ENCODE assay signal across 9 mouse cellular contexts in genomic region chr7:110628273-110628600, GRCm38 (mm10). TPM values are rescaled to one million over a fixed set of nuclear protein-coding genes. Genes with fewer than 3 reads are reported as not detected.
DNase-seq lines count a peak whose midpoint lies in the region; ATAC-seq and TF ChIP-seq lines count a peak whose summit lies in the region.
"Had no signal": no experiment of that assay in that cellular context is flagged by ENCODE, and none has a peak within 500 bp of the region (broad histone marks: within the 10 kb centered on the region; RNA-seq: fewer than 3 reads in every experiment).

No protein-coding gene starts in this region.

- intact Hi-C loops in left cerebral cortex, postnatal 25 days (cut with DNase I), result loop anchor here (1.0 to 2.0 kb wide), 2 partner anchors 80 to 195 kb away; no protein-coding TSS in a partner anchor

- H3K4me2 ChIP-seq in embryonic facial prominence, embryonic 13.5 days, result peak overlapping the region; percentile 87
- peak overlapping the region; percentile 74 for H3K4me2 ChIP-seq in intestine, embryonic 14.5 days (ENCODE audit: low read length)
- peak overlapping the region; percentile 73 for H3K4me2 ChIP-seq in neural tube, embryonic 12.5 days (replicated peaks)

- WGBS in embryonic facial prominence, embryonic 13.5 days, result 1% methylated on average over 11 of the region's 11 CpGs
- WGBS in intestine, embryonic 14.5 days, result 2% methylated on average over 11 of the region's 11 CpGs
- WGBS in neural tube, embryonic 12.5 days, result 3% methylated on average over 11 of the region's 11 CpGs

- no peak for TF ChIP-seq CTCF in layer of hippocampus, adult 2 months (conservative IDR thresholded peaks at IDR 0.05)

- H3K4me1 ChIP-seq in embryonic facial prominence, embryonic 13.5 days, result peaks cover 52% of the 10 kb centered on the region
- peaks cover 24% of the 10 kb centered on the region for H3K4me1 ChIP-seq in intestine, embryonic 14.5 days (replicated peaks; ENCODE audit: control insufficient read depth, insufficient read depth, low read length)
- H3K4me1 ChIP-seq in neural tube, embryonic 12.5 days, result peaks cover 36% of the 10 kb centered on the region

- peak overlapping the region; percentile 64 for H3K9ac ChIP-seq in embryonic facial prominence, embryonic 13.5 days
- peak overlapping the region; percentile 34 for H3K9ac ChIP-seq in intestine, embryonic 14.5 days (ENCODE audit: low read length)
- H3K9ac ChIP-seq in neural tube, embryonic 12.5 days, result no peak overlapping the region

- peaks cover 85% of the 10 kb centered on the region for H3K27me3 ChIP-seq in embryonic facial prominence, embryonic 13.5 days
- H3K27me3 ChIP-seq in intestine, embryonic 14.5 days (replicated peaks; ENCODE audit: control insufficient read depth, insufficient read depth, low read length), result peaks cover 56% of the 10 kb centered on the region
- H3K27me3 ChIP-seq in neural tube, embryonic 12.5 days (replicated peaks), result peaks cover 69% of the 10 kb centered on the region

- ATAC-seq in embryonic facial prominence, embryonic 13.5 days (ENCODE audit: insufficient number of reproducible peaks, insufficient read depth, low FRiP score, low TSS enrichment, low read depth), result no peak
- ATAC-seq in intestine, embryonic 14.5 days (replicated peaks; ENCODE audit: low FRiP score, low TSS enrichment, low read depth), result no peak
- no peak for ATAC-seq in neural tube, embryonic 12.5 days (ENCODE audit: low FRiP score, low read depth)

- H3K9me3 ChIP-seq in embryonic facial prominence, embryonic 13.5 days, result no peaks in the 10 kb centered on the region
- H3K9me3 ChIP-seq in intestine, embryonic 14.5 days (ENCODE audit: control insufficient read depth, low read length), result no peaks in the 10 kb centered on the region
- H3K9me3 ChIP-seq in neural tube, embryonic 12.5 days, result no peaks in the 10 kb centered on the region

- H3K27ac ChIP-seq in layer of hippocampus, adult 2 months, result no peak overlapping the region
- no peak overlapping the region for H3K27ac ChIP-seq in embryonic facial prominence, embryonic 13.5 days
- H3K27ac ChIP-seq in intestine, embryonic 14.5 days (ENCODE audit: low read depth), result no peak overlapping the region
- no peak overlapping the region for H3K27ac ChIP-seq in neural tube, embryonic 12.5 days

- peak overlapping the region; percentile 59 for H3K4me3 ChIP-seq in layer of hippocampus, adult 2 months
- H3K4me3 ChIP-seq in embryonic facial prominence, embryonic 13.5 days, result peak overlapping the region; percentile 45
- H3K4me3 ChIP-seq in intestine, embryonic 14.5 days (ENCODE audit: low read depth, low read length), result peak overlapping the region; percentile 35
- H3K4me3 ChIP-seq in neural tube, embryonic 12.5 days, result peak overlapping the region; percentile 36

- no peaks in the 10 kb centered on the region for H3K36me3 ChIP-seq in embryonic facial prominence, embryonic 13.5 days
- no peaks in the 10 kb centered on the region for H3K36me3 ChIP-seq in intestine, embryonic 14.5 days (ENCODE audit: control insufficient read depth, insufficient read depth, low read length)
- H3K36me3 ChIP-seq in neural tube, embryonic 12.5 days, result no peaks in the 10 kb centered on the region

- DNase-seq in layer of hippocampus, adult 2 months (ENCODE audit: low spot score in 2 of 2), result no peak
- DNase-seq in layer of hippocampus, postnatal 36 days, result no peak
- peak; percentile 73 for DNase-seq in intestine, embryonic 14.5 days (ENCODE audit: low spot score)
- no peak for DNase-seq in left cerebral cortex, postnatal 25 days (ENCODE audit: low spot score in 2 of 2)
- DNase-seq in layer of hippocampus, adult 9-11 months, result no peak
- no peak for DNase-seq in urinary bladder, postnatal 14 days (ENCODE audit: low spot score)
- DNase-seq: thymus, adult 18-20 months had no signal

RNA-seq across cellular contexts. Expression of gene Adm, which starts 0.8 kb away (rescaled TPM):
- total RNA-seq in layer of hippocampus, adult 2 months (2021), result 1 to 10 TPM; 1.1 to 1.6 TPM
- total RNA-seq in layer of hippocampus, postnatal 36 days (2021), result 1 to 10 TPM; 1.8 to 2.4 TPM
- polyA plus RNA-seq in embryonic facial prominence, embryonic 13.5 days (2015; fragmentation: Nextera tagmentation; extraction: Ambion mirVana), result 2.9 TPM in 2 replicates
- polyA plus RNA-seq in intestine, embryonic 14.5 days (2014; fragmentation: Nextera tagmentation; extraction: Ambion mirVana), result 1.5 and 2.1 TPM in 2 replicates
- polyA plus RNA-seq in neural tube, embryonic 12.5 days (2016; fragmentation: Nextera tagmentation; extraction: Ambion mirVana), result 4.0 and 4.3 TPM in 2 replicates
- 1 to 10 TPM; 2.0 to 2.3 TPM for total RNA-seq in left cerebral cortex, postnatal 25 days (2021)

RNA-seq across cellular contexts. Expression of gene Sbf2, which starts 13.5 kb away (rescaled TPM):
- total RNA-seq in layer of hippocampus, adult 2 months (2021), result 10 to 100 TPM; 69.8 to 78.0 TPM
- total RNA-seq in layer of hippocampus, postnatal 36 days (2021), result 10 to 100 TPM; 71.2 to 91.3 TPM
- 29.9 and 31.6 TPM in 2 replicates for polyA plus RNA-seq in embryonic facial prominence, embryonic 13.5 days (2015; fragmentation: Nextera tagmentation; extraction: Ambion mirVana)
- 37.6 and 39.8 TPM in 2 replicates for polyA plus RNA-seq in intestine, embryonic 14.5 days (2014; fragmentation: Nextera tagmentation; extraction: Ambion mirVana)
- polyA plus RNA-seq in neural tube, embryonic 12.5 days (2016; fragmentation: Nextera tagmentation; extraction: Ambion mirVana), result 51.7 and 53.2 TPM in 2 replicates
- 10 to 100 TPM; 58.3 to 70.2 TPM for total RNA-seq in left cerebral cortex, postnatal 25 days (2021)
